Mouse (Mus musculus): ENCODE measurements around the gene Hist2h2aa1. TPM values are rescaled to one million over a fixed set of nuclear protein-coding genes. Genes with fewer than 3 reads are reported as not detected.
"Not testable (repeated sequence)": the region's sequence is repeated elsewhere in the genome, so short reads cannot be mapped to it uniquely, and the experiment has no call there.

Gene Hist2h2aa1
- polyA plus RNA-seq, 1 experiment from 2014 or later: 21.5 TPM

DNA sequence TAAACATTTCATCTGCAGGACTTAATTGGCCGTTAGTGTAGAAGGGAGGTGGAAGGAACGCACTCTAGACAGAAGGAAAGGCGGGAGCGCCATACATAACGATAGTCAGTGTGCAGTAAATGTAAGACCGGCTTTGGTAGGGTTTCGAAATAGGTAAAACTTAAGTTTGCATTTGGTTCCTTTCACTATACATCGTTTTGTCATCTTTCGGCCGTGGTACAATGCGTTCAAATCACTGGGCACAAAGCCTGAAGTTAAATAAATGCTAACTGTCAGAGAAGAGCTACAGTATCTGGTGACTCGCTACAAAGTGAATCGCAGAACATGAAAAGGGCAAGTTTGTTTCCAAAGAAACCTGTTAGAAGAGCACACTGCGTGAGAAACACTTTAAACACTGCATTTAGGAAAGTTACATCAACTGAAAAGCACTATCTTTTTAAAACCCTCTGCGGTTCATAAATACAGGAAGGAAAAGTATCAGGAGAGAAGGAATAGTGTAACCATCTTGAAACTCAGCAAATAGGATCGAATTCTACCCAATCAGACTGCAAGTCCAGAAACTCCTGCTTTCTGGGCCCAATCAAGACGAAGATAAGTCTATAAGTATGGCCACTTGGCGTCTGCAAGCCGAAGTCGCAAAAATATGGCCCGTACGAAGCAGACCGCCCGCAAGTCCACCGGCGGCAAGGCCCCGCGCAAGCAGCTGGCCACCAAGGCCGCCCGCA lies 22.9 kb downstream of the Hist2h2aa1 start, which contains the start of gene Hist2h3b:
Hist2h3b (plus strand) TSS at position 604 of the 725 bp plus-strand sequence.
- Histone ChIP-seq H3K36me3 (ENCODE audit: control insufficient read depth, insufficient read depth, low read length) (no peaks in the 10 kb centered on the region), H3K4me2 (ENCODE audit: low read depth, low read length) (peak within 1 kb of the TSS; percentile 91), H3K27me3 (ENCODE audit: control insufficient read depth, insufficient read depth, low read depth, low read length) (no peaks in the 10 kb centered on the region), H3K27ac (ENCODE audit: low read length) (peak within 1 kb of the TSS; percentile 99), H3K9me3 (ENCODE audit: control insufficient read depth, low read length) (no peaks in the 10 kb centered on the region), H3K4me3 (ENCODE audit: low read length) (peak within 1 kb of the TSS; percentile 64), H3K4me1 (replicated peaks; ENCODE audit: control insufficient read depth, insufficient read depth, low read length) (peaks cover 11% of the 10 kb centered on the region), H3K9ac (ENCODE audit: low read length) (peak within 1 kb of the TSS; percentile 72)
- WGBS: 12% methylated on average over 30 of the region's 30 CpGs
- peak; percentile 66 for ATAC-seq (ENCODE audit: low read depth)

- not testable (repeated sequence) for H3K27me3 ChIP-seq (ENCODE audit: control insufficient read depth, insufficient read depth, low read depth, low read length); H3K36me3 ChIP-seq (ENCODE audit: control insufficient read depth, insufficient read depth, low read length); H3K9me3 ChIP-seq (ENCODE audit: control insufficient read depth, low read length)
- Histone ChIP-seq H3K4me1 (replicated peaks; ENCODE audit: control insufficient read depth, insufficient read depth, low read length) (peaks cover 11% of the 10 kb centered on the region), H3K4me3 (ENCODE audit: low read length) (peak overlapping the region; percentile 64), H3K4me2 (ENCODE audit: low read depth, low read length) (peak overlapping the region; percentile 71), H3K9ac (ENCODE audit: low read length) (peak overlapping the region; percentile 72), H3K27ac (ENCODE audit: low read length) (peak overlapping the region; percentile 99)
- ATAC-seq (ENCODE audit: low read depth): peak; percentile 20
- 0% methylated on average over 10 of the region's 44 CpGs for WGBS
Measured at GRCm38 (mm10) chr3:96268776-96269378, 23.6 kb downstream of the Hist2h2aa1 start.

DNA sequence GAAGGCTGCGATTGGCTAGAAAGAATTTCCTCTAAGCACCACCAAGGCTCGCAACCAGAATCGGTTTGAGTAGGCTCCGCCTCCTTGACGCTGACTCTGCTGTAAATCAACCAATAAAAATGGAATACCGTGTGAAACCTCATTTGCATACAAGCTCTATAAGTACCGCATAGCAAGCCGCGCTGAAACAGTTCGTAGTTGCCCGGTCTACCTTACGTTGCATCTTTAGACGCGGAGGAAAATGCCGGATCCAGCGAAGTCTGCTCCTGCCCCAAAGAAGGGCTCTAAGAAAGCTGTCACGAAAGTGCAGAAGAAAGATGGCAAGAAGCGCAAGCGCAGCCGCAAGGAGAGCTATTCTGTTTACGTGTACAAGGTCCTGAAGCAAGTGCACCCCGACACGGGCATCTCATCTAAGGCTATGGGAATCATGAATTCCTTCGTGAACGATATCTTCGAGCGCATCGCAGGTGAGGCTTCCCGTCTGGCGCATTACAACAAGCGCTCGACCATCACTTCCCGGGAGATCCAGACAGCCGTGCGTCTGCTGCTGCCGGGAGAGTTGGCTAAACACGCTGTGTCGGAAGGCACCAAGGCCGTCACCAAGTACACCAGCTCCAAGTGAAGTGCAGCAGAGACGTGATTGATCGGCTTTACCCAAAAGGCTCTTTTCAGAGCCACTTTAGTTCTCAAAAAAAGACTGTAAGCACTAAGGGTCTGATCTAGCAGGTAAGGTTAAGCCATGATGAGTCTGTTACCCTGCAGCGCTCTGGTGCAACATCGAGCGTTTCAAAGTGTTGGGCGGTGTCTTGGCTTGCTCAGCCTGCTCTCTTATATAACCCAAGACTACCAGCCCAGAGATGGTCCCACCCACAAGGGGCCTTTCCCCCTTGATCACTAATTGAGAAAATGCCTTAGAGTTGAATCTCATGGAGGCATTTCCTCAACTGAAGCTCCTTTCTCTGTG lies 24.5 kb downstream of the Hist2h2aa1 start, which contains the start of gene Hist2h2bb:
Hist2h2bb (plus strand) TSS at position 242 of the 964 bp plus-strand sequence.
- H3K9ac ChIP-seq (ENCODE audit: low read length): peak within 1 kb of the TSS; percentile 80
- WGBS: under 1% methylated on average over 45 of the region's 45 CpGs
- H3K27ac ChIP-seq (ENCODE audit: low read length): peak within 1 kb of the TSS; percentile 99
- H3K4me2 ChIP-seq (ENCODE audit: low read depth, low read length): peak within 1 kb of the TSS; percentile 91
- H3K36me3 ChIP-seq (ENCODE audit: control insufficient read depth, insufficient read depth, low read length): no peaks in the 10 kb centered on the region
- no peaks in the 10 kb centered on the region for H3K9me3 ChIP-seq (ENCODE audit: control insufficient read depth, low read length)
- H3K4me3 ChIP-seq (ENCODE audit: low read length): peak within 1 kb of the TSS; percentile 64
- H3K4me1 ChIP-seq (replicated peaks; ENCODE audit: control insufficient read depth, insufficient read depth, low read length): peaks cover 4% of the 10 kb centered on the region
- H3K27me3 ChIP-seq (ENCODE audit: control insufficient read depth, insufficient read depth, low read depth, low read length): no peaks in the 10 kb centered on the region
- peak; percentile 96 for ATAC-seq (ENCODE audit: low read depth)

GRCm38 (mm10) chr3:96273591-96274465 lies 28.5 kb downstream of the Hist2h2aa1 start:
- Histone ChIP-seq H3K9ac (ENCODE audit: low read length) (no peak overlapping the region), H3K9me3 (ENCODE audit: control insufficient read depth, low read length) (no peaks in the 10 kb centered on the region), H3K4me1 (replicated peaks; ENCODE audit: control insufficient read depth, insufficient read depth, low read length) (peaks cover 12% of the 10 kb centered on the region), H3K4me3 (ENCODE audit: low read length) (no peak overlapping the region), H3K4me2 (ENCODE audit: low read depth, low read length) (no peak overlapping the region), H3K27ac (ENCODE audit: low read length) (no peak overlapping the region), H3K36me3 (ENCODE audit: control insufficient read depth, insufficient read depth, low read length) (no peaks in the 10 kb centered on the region), H3K27me3 (ENCODE audit: control insufficient read depth, insufficient read depth, low read depth, low read length) (no peaks in the 10 kb centered on the region; the same call in 1 of the 2 replicates)
- 81% methylated on average over 17 of the region's 17 CpGs for WGBS
- ATAC-seq (ENCODE audit: low read depth): no peak

- peak overlapping the region; percentile 63 for H3K9ac ChIP-seq (ENCODE audit: low read length)
- peak overlapping the region; percentile 94 for H3K4me2 ChIP-seq (ENCODE audit: low read depth, low read length)
- H3K27me3 ChIP-seq (ENCODE audit: control insufficient read depth, insufficient read depth, low read depth, low read length): no peaks in the 10 kb centered on the region; the same call in 1 of the 2 replicates
- peak; percentile 37 for ATAC-seq (ENCODE audit: low read depth)
- H3K4me3 ChIP-seq (ENCODE audit: low read length): peak overlapping the region; percentile 64
- no peaks in the 10 kb centered on the region for H3K9me3 ChIP-seq (ENCODE audit: control insufficient read depth, low read length)
- 9% methylated on average over 8 of the region's 8 CpGs for WGBS
- peaks cover 8% of the 10 kb centered on the region for H3K4me1 ChIP-seq (replicated peaks; ENCODE audit: control insufficient read depth, insufficient read depth, low read length)
- H3K36me3 ChIP-seq (ENCODE audit: control insufficient read depth, insufficient read depth, low read length): no peaks in the 10 kb centered on the region
- H3K27ac ChIP-seq (ENCODE audit: low read length): no peak overlapping the region
Measured at GRCm38 (mm10) chr3:96277428-96277799, 32.1 kb downstream of the Hist2h2aa1 start.

DNA sequence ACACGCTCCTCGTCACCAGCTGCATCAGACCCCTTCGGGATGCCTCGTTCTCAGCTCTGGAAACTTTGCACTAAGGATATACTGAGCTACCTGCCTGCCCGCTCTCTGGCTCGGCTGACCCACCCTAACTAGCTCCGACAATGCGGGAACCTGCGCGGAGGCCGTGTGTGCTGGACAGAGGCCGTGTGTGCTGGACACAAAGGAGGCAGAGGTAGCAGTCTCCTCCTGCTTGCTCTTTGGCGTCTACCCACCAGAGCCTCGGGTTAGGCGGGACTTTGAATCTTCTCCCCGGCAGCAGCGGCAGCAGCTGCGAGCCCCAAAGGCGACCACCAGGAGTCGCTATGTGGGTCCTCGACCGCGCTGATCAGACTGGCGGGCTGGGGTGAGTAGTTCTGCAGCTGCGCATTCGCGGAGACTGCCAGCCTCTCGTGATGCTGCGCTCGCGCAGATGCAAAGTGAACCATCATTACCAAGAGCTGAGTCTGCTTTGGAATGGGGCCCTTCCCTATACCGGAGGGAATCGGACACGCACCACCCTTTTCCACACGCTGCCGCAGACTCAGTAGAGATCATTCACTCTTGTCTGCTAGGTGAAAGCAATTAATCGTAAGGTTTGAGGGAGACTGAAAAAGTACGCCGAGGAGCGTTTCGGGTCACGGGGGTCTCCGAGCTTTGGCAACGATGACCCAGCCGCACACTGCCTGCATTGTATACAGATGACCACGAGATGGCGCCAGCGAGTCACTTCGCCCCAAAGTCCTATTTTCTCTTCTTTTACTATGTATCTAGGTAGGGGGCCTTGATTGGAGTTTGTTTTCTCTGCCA lies 32.7 kb downstream of the Hist2h2aa1 start:
- Histone ChIP-seq H3K4me3 (ENCODE audit: low read length) (peak overlapping the region; percentile 64), H3K9me3 (ENCODE audit: control insufficient read depth, low read length) (no peaks in the 10 kb centered on the region), H3K9ac (ENCODE audit: low read length) (peak overlapping the region; percentile 63), H3K36me3 (ENCODE audit: control insufficient read depth, insufficient read depth, low read length) (no peaks in the 10 kb centered on the region), H3K27me3 (ENCODE audit: control insufficient read depth, insufficient read depth, low read depth, low read length) (no peaks in the 10 kb centered on the region; the same call in 1 of the 2 replicates), H3K27ac (ENCODE audit: low read length) (peak overlapping the region; percentile 84), H3K4me1 (replicated peaks; ENCODE audit: control insufficient read depth, insufficient read depth, low read length) (peaks cover 8% of the 10 kb centered on the region), H3K4me2 (ENCODE audit: low read depth, low read length) (peak overlapping the region; percentile 94)
- peak; percentile 97 for ATAC-seq (ENCODE audit: low read depth)
- under 1% methylated on average over 49 of the region's 49 CpGs for WGBS

GRCm38 (mm10) chr3:96280660-96281059 lies 35.4 kb downstream of the Hist2h2aa1 start:
- WGBS: 47% methylated on average over 6 of the region's 6 CpGs
- Histone ChIP-seq H3K27me3 (ENCODE audit: control insufficient read depth, insufficient read depth, low read depth, low read length) (peaks cover 9% of the 10 kb centered on the region), H3K4me1 (replicated peaks; ENCODE audit: control insufficient read depth, insufficient read depth, low read length) (peaks cover 8% of the 10 kb centered on the region), H3K4me3 (ENCODE audit: low read length) (no peak overlapping the region), H3K4me2 (ENCODE audit: low read depth, low read length) (no peak overlapping the region), H3K9me3 (ENCODE audit: control insufficient read depth, low read length) (no peaks in the 10 kb centered on the region), H3K27ac (ENCODE audit: low read length) (no peak overlapping the region), H3K9ac (ENCODE audit: low read length) (no peak overlapping the region), H3K36me3 (ENCODE audit: control insufficient read depth, insufficient read depth, low read length) (no peaks in the 10 kb centered on the region)
- no peak for ATAC-seq (ENCODE audit: low read depth)

DNA sequence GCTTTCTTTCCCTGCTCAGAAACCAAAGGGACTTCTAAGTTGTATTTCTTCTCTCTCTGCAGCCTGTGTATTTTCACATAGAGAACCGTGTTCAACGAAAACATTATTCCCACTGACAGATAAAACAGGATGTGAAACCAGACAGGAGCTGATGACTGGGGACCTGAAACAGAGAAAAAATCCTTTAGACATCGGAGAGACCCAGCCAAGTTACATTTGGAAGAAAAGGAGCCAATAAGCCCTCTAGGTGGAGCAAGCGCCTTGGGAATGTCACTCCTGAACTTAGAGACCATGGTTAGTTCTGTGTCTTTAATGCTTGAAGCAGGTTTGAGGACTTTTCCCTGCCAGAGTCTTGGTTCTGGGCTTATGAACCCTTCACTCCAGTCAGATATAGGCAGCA lies 39.2 kb downstream of the Hist2h2aa1 start:
- 1% methylated on average over 4 of the region's 4 CpGs for WGBS
- H3K36me3 ChIP-seq (ENCODE audit: control insufficient read depth, insufficient read depth, low read length): no peaks in the 10 kb centered on the region
- H3K4me1 ChIP-seq (replicated peaks; ENCODE audit: control insufficient read depth, insufficient read depth, low read length): no peaks in the 10 kb centered on the region
- no peaks in the 10 kb centered on the region for H3K9me3 ChIP-seq (ENCODE audit: control insufficient read depth, low read length)
- H3K27me3 ChIP-seq (ENCODE audit: control insufficient read depth, insufficient read depth, low read depth, low read length): peaks cover 9% of the 10 kb centered on the region
- peak overlapping the region; percentile 9; the same call in 1 of the 2 replicates for H3K4me2 ChIP-seq (ENCODE audit: low read depth, low read length)
- H3K4me3 ChIP-seq (ENCODE audit: low read length): no peak overlapping the region
- ATAC-seq (ENCODE audit: low read depth): no peak
- H3K9ac ChIP-seq (ENCODE audit: low read length): no peak overlapping the region
- H3K27ac ChIP-seq (ENCODE audit: low read length): no peak overlapping the region
